Mouse (Mus musculus) liver, embryonic 14.5 days (tissue): ENCODE measurements around the gene Rusc2.

ENCODE experiments used
- CTCF ChIP-seq: IDR thresholded peaks from 2 replicates; pipeline ENCODE4 v1.5.1; 2016; ENCODE audit warnings: antibody characterized with exemption, low read depth, control low read depth
- EP300 ChIP-seq: IDR thresholded peaks from 2 replicates; pipeline ENCODE4 v1.6.1; 2016; ENCODE audit warnings: antibody characterized with exemption, low read depth

- no peak for TF ChIP-seq CTCF
- no peak for TF ChIP-seq EP300
Measured at GRCm38 (mm10) chr4:43371406-43371805, 10.4 kb upstream of the Rusc2 start.
